Mouse (Mus musculus) kidney, postnatal 10 days (tissue): ENCODE results near the gene Efcab6.
A peak's percentile ranks its signal among the peaks of the same experiment; 100 is the strongest.

ENCODE experiments used
- DNase-seq: peaks from one replicate; pipeline ENCODE4 v3.0.0; 2021; ENCODE audit warnings: mixed read lengths

The Efcab6 gene

GRCm38 (mm10) chr15:83870936-83871335 is 194.2 kb downstream of the Efcab6 start:
- DNase-seq = peak; percentile 44

GRCm38 (mm10) chr15:83865626-83866025 is 199.6 kb downstream of the Efcab6 start:
- no peak for DNase-seq

- peak; percentile 81 for DNase-seq
These were observed 208.1 kb downstream of the Efcab6 start for GRCm38 (mm10) chr15:83857129-83857528.

GRCm38 (mm10) chr15:83853400-83853811 is 211.8 kb downstream of the Efcab6 start:
- DNase-seq = no peak

- no peak for DNase-seq
These were observed 217.0 kb downstream of the Efcab6 start for GRCm38 (mm10) chr15:83848193-83848592.

- no peak for DNase-seq
These were observed 217.7 kb downstream of the Efcab6 start for GRCm38 (mm10) chr15:83847512-83847911.

- no peak for DNase-seq
These were observed 218.6 kb downstream of the Efcab6 start for GRCm38 (mm10) chr15:83846592-83846991.

GRCm38 (mm10) chr15:83845734-83846133 is 219.4 kb downstream of the Efcab6 start:
- no peak for DNase-seq

GRCm38 (mm10) chr15:83842915-83843789 is 222.0 kb downstream of the Efcab6 start:
- DNase-seq = no peak

- DNase-seq = no peak
These were observed 222.8 kb downstream of the Efcab6 start for GRCm38 (mm10) chr15:83842419-83842818.

GRCm38 (mm10) chr15:83840950-83841719 is 224.0 kb downstream of the Efcab6 start:
- no peak for DNase-seq

- no peak for DNase-seq
These were observed 232.9 kb downstream of the Efcab6 start for GRCm38 (mm10) chr15:83832265-83832664.

- no peak for DNase-seq
These were observed 236.0 kb downstream of the Efcab6 start for GRCm38 (mm10) chr15:83829226-83829625.

- DNase-seq = no peak
These were observed 237.2 kb downstream of the Efcab6 start for GRCm38 (mm10) chr15:83828011-83828410.
